ENCODE assay signal across 9 mouse cellular contexts in the genomic region with DNA sequence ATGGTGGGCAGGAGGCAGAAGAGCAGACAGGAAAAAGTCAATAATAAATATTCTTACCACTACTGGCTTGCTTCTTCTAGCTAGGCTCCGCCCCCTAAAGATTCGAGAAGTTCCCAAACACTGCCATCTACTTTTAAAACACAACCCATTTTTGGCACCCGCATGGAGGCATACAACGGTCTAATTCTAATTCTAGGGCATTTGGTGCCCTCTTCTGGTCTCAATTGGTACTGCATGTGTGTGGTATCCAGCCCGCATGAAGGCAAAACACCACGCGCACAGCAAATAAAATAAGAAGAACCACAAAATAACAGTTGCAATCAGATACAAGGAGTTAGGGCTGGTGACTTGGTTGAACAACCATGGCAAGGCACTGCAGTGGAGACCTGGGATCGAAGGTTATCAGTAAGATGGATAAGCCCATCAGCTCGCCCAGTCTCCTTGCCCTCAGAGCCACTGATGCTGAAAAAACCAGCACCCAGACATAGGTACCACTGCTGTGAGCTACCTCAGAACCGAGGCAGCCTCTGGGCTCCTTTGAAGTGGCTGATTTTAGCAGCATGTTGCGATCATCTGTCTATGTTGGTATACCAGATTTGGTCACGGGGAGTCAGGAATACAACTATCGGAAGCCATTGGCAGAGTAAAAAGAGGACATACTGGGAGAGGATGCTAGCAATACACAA. TPM values are rescaled to one million over a fixed set of nuclear protein-coding genes. Genes with fewer than 3 reads are reported as not detected.
DNase-seq lines count a peak whose midpoint lies in the region; ATAC-seq and TF ChIP-seq lines count a peak whose summit lies in the region.
"Had no signal": no experiment of that assay in that cellular context is flagged by ENCODE, and none has a peak within 500 bp of the region (broad histone marks: within the 10 kb centered on the region; RNA-seq: fewer than 3 reads in every experiment).

No protein-coding gene starts in this region.

- no peak overlapping the region for H3K9ac ChIP-seq in limb, embryonic 14.5 days (ENCODE audit: low read depth, low read length, severe bottlenecking)
- H3K9ac ChIP-seq: heart, embryonic 15.5 days had no signal

- DNase-seq in urinary bladder, adult 18-20 months (ENCODE audit: low spot score in 2 of 2), result peak; percentile 32 to 64
- no peak for DNase-seq in urinary bladder, adult 2 months (ENCODE audit: low spot score)
- DNase-seq in cerebellum, adult 11 months, result peak; percentile 76
- DNase-seq in limb, embryonic 14.5 days (ENCODE audit: low spot score), result peak; percentile 74
- DNase-seq in ovary, postnatal 10 days (ENCODE audit: low spot score), result peak; percentile 46
- peak; percentile 79 for DNase-seq in thymus, postnatal 14 days

- TF ChIP-seq POLR2A in limb, embryonic 14.5 days (IDR thresholded peaks at IDR 0.05; ENCODE audit: borderline replicate concordance, extremely low read depth, insufficient read depth, insufficient read length), result no peak

- no peaks in the 10 kb centered on the region for H3K36me3 ChIP-seq in limb, embryonic 14.5 days (ENCODE audit: control insufficient read depth, insufficient read depth, low read length)
- H3K36me3 ChIP-seq: heart, embryonic 15.5 days had no signal

- WGBS in limb, embryonic 14.5 days, result 40% methylated on average over 13 of the region's 13 CpGs

- no peak overlapping the region for H3K4me3 ChIP-seq in limb, embryonic 14.5 days (replicated peaks; ENCODE audit: low read length)
- H3K4me3 ChIP-seq: heart, embryonic 15.5 days had no signal

- no peak overlapping the region for H3K27ac ChIP-seq in limb, embryonic 14.5 days (replicated peaks; ENCODE audit: low read depth, low read length)
- H3K27ac ChIP-seq: heart, embryonic 15.5 days had no signal

- peak; percentile 55 for ATAC-seq in frontal cortex, adult (ENCODE audit: low TSS enrichment)
- ATAC-seq in inflammation-experienced regulatory T-cells, adult 6 months, result peak; percentile 73
- ATAC-seq in limb, embryonic 14.5 days (ENCODE audit: low FRiP score, low read depth), result no peak

- H3K27me3 ChIP-seq in limb, embryonic 14.5 days (ENCODE audit: control insufficient read depth, insufficient read depth, low read length), result no peaks in the 10 kb centered on the region
- H3K27me3 ChIP-seq: heart, embryonic 15.5 days had no signal

- H3K4me1 ChIP-seq in limb, embryonic 14.5 days (ENCODE audit: control insufficient read depth, insufficient read depth, low read length), result peaks cover 5% of the 10 kb centered on the region; the same call in 1 of the 2 replicates

- no peak overlapping the region for H3K4me2 ChIP-seq in limb, embryonic 14.5 days (replicated peaks; ENCODE audit: low read depth, low read length, severe bottlenecking)
- H3K4me2 ChIP-seq: heart, embryonic 15.5 days had no signal

- H3K9me3 ChIP-seq in limb, embryonic 14.5 days (ENCODE audit: control insufficient read depth, low read length), result no peaks in the 10 kb centered on the region
- H3K9me3 ChIP-seq: heart, embryonic 15.5 days had no signal

RNA-seq across cellular contexts. Expression of gene Cnot11, which starts 4.4 kb away (rescaled TPM):
- polyA plus RNA-seq in urinary bladder, adult 2 months (2012; rRNA removed), result 16.8 and 17.1 TPM in 2 replicates
- polyA plus RNA-seq in inflammation-experienced regulatory T-cells, adult 6 months (2017; shearing (Covaris generic)), result 1 to 10 TPM; 4.6 to 6.9 (median 4.6) TPM
- polyA plus RNA-seq in limb, embryonic 14.5 days (2012; rRNA removed), result 23.8 and 27.6 TPM in 2 replicates
- polyA plus RNA-seq in limb, embryonic 14.5 days (2014; fragmentation: Nextera tagmentation; extraction: Ambion mirVana), result 28.2 and 30.6 TPM in 2 replicates

RNA-seq across cellular contexts. Expression of gene Rnf149, which starts 46.8 kb away (rescaled TPM):
- 22.1 and 22.5 TPM in 2 replicates for polyA plus RNA-seq in urinary bladder, adult 2 months (2012; rRNA removed)
- polyA plus RNA-seq in inflammation-experienced regulatory T-cells, adult 6 months (2017; shearing (Covaris generic)), result 10 to 100 TPM; 11.9 to 37.0 (median 29.9) TPM
- 27.6 and 29.3 TPM in 2 replicates for polyA plus RNA-seq in limb, embryonic 14.5 days (2012; rRNA removed)
- 27.0 and 29.4 TPM in 2 replicates for polyA plus RNA-seq in limb, embryonic 14.5 days (2014; fragmentation: Nextera tagmentation; extraction: Ambion mirVana)

RNA-seq across cellular contexts. Expression of gene Tbc1d8, which starts 51.8 kb away (rescaled TPM):
- 40.9 and 41.8 TPM in 2 replicates for polyA plus RNA-seq in urinary bladder, adult 2 months (2012; rRNA removed)
- 1 to 10 TPM in 1 of 3 experiments, under 1 TPM in 2; 0.78 to 2.0 (median 0.92) TPM for polyA plus RNA-seq in inflammation-experienced regulatory T-cells, adult 6 months (2017; shearing (Covaris generic))
- polyA plus RNA-seq in limb, embryonic 14.5 days (2012; rRNA removed), result 14.3 TPM in 2 replicates
- polyA plus RNA-seq in limb, embryonic 14.5 days (2014; fragmentation: Nextera tagmentation; extraction: Ambion mirVana), result 10.7 and 11.5 TPM in 2 replicates
